Mouse (Mus musculus): ENCODE measurements around the gene Gm17622.

The Gm17622 gene

DNA sequence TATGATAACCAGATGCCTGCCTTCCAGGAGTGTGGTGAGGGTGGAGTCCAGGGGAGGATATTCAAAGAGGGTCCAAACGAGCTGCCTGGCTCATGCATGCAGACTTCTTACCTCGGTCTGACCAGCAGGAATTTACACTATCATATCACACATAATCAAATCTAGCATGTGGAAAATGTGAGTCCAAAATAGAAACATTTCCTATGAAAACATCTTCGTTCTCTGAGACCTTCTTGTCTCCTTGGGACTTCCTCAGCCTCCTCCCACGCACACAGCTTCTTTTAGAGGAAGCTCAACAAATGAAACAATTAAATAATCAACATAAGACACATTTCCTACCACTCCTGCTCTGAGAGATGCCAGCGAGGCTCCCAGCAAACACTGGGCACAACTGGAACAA is 21.4 kb downstream of the Gm17622 start:
- DNase-seq: no peak

DNA sequence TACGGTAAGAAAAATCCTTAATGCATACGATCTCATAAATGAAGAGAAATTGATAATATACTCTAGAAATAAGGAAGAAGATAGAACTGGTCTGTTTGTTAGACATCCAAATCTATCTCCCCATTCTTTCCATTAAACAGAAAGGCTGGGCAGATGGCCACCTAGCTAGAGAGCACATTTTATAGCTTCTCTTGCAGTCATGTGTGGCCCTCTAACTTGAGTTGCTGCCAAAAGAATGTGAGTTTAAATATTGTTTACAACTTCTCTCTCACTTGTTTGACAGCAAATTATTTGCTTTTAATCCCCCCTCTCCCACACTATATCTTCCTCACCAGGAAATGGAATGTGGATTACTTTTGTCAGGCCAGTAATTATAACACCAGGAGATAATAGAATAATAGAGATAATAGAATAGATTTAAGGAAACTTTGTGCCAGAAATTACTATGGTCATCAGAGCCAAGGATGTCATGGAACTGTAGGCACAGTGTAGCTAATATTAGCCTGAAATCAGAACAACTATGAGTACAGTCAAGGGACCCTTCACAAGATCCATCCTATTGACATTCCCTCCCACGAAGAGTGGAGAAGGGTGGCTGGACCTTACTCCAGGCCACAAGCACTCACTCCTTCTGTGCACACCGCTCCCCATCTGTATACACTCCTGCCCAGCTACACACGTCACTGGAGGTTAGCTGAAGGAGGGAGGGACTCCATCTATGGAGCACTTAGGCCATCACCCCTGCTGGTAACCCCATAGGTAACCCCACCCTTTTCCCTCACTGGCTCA is 23.8 kb downstream of the Gm17622 start:
- no peak for DNase-seq

DNA sequence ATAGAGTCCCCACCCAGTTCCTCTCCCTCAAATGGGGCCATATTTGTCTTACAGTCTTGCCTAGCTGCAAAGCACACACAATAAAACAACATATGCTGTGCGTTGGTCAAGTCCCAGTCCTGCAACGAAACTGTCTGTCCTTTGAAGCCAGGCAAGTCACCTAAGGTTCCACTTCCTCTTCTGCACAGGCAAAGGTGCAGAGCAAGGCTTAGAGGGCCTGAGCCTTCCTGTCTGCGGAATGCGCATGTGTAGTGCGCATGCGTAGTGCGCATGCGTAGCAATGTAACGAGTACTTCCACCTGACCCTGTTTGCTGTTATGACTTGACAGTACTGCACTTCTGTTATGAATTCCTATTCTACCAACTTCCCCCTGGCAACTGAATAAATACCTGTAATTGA is 25.7 kb downstream of the Gm17622 start:
- no peak for DNase-seq

DNA sequence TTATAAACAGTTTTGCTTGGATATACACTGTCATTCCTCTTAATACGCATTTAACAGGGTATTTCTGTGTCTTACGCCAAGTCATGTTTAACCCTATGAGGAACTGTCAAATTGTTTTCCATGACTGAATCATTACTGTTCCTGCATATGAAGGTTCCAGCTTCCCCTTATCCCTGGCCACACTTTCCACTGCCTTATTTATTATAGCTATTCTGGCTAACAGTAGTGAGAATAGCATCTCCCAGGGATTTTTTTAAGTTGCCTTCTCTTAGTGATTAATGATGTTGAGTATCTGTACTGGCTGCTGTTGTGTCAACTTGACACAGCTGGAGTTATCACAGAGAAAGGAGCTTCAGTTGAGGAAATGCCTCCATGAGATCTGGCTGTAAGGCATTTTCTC is 26.8 kb downstream of the Gm17622 start:
- no peak for DNase-seq

DNA sequence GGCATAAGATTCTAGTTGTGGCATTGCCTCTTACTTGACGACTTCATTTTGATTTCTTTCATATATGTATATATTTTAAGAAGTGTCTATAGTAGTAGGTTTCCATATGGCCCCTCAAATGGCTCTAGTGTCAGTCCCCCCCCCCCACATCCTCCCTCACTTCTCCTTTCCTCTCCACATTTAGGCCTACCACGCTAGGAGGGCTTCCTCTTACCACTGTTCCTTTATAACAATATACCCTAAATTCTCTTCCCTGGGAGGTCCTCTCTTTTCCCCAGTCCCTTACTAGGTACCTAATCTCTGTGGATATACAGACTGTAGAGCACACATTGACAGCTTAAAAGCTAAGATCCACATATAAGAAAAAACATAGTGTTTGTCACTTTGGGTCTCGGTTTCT is 30.8 kb downstream of the Gm17622 start:
- DNase-seq: no peak

DNA sequence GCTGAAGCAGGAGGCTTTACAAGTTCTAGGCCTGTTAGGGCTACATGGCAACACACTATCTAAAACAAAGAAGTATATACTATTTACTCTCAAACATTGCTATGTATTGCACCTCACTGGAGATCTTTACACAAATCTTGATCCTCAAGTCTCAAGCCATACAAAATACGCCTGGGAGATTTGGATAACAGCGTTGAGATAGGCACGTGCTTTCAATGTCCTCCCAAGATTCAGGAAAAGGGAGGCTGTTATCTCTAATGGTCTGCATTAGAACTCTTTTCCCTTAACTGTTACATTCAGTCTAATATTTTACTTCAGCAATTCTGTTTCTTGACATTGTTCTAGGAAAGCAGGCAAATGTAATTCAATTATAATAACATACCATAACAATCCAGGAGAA is 36.5 kb downstream of the Gm17622 start:
- DNase-seq: no peak

DNA sequence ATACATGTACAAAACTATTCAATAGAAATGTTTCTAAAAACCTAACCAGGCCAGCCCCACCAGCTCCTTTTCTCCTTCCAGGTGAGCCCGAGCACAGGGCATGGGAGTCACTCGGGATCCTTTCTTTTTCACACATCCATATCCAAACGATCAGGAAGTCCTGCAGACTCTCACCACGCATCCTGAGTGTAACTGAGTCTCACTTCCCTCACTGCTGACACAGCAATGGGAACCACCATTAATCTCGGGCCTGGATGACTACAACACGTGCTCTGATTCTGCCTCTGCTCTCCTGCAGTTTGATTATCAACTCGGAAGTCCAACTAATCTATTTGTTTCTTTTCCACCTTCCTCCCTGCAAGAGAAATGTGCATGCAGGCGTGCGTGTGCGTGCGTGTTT is 37.3 kb downstream of the Gm17622 start:
- DNase-seq: no peak

DNA sequence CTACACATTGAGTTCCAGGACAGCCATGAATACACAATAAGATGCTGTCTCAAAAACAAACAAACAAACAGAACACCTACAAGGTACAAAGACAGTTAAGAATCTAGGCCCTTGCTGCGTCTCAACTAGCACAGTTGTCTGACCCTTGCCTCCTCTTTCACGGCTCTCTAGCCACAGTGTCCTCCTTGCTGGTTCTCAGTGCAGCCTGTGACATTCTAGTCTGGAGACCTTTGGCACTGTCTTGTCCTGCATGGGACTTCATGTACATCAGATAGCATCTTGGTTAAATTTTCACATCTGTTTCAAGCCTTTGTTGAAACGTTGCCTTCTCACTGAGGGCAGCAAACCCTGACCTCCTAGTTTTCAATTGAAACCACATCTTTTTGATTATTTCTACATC is 38.2 kb downstream of the Gm17622 start:
- no peak for DNase-seq

DNA sequence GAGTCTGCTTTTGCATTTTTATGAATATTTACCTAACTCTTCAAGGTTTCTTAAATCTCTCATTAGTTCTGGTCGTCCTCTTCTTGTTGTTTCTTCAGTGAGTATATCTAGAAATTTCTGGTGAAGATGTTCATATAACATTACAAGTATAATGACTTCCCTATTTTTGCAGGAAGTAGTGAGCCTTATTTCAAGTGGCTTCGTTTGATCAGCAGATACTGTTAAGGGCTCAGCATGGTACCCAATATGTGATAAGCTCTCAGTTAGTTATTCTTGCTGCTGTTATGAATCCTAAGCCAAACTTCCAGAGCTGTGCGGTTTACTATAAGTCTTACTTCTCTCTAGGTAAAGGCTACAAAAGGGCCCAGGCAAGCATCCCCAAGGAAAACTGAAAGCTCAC is 39.0 kb downstream of the Gm17622 start:
- no peak for DNase-seq

DNA sequence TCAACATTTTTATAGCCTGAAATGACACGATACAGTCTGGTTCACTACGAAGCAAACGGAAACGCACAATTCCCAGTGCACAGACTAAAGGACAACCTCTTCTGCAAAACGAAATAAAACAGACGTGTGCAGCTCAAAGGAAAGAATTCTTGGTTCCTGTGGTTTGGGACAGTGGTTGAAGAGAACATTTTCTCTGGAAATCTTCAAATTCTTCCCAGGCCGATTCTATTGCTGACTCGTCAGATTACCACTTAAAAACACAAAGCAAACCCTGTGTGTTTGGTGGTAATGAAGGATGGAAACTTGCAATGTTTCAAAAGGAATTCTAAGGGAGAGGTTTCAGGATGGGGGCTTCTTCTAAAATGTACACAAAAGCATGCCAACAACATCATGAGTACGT is 39.5 kb downstream of the Gm17622 start:
- no peak for DNase-seq

DNA sequence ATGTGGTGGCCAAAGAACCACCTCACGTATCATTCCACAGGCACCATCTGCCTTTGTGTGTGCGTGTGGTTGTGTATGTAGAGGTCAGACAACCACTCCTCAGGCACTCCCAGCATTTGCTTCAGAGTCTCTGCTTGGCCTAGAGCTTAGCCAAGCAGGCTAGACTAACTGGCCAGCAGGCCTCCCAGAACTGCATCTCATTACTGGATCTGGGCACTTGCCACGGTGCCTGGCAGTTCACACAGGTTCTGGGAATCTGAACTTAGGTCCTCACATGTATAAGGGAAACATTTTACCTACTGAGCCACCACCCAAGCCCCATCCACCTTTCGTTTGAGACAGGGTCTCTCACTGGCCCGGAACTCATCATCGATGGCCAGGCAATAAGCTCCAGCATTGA is 41.6 kb downstream of the Gm17622 start:
- no peak for DNase-seq

DNA sequence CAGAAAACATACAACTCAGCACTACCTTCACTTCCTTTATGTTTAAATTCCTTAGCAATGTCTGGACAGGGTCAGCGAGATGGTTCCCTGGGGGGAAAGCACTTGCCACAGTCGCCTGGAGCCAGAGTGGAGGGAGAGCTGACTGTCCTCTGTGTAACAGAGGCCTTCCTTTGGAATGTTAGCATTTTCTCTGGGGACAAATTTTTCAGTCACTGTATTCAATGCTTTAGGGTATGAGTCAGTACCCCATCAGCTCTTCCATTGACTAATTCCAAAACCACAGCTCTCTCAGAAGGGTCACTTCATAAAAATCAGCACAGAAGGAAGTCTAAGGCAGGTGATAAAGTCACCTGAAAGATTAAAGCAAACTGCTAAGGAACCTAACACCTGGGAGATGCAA is 43.2 kb downstream of the Gm17622 start:
- no peak for DNase-seq

DNA sequence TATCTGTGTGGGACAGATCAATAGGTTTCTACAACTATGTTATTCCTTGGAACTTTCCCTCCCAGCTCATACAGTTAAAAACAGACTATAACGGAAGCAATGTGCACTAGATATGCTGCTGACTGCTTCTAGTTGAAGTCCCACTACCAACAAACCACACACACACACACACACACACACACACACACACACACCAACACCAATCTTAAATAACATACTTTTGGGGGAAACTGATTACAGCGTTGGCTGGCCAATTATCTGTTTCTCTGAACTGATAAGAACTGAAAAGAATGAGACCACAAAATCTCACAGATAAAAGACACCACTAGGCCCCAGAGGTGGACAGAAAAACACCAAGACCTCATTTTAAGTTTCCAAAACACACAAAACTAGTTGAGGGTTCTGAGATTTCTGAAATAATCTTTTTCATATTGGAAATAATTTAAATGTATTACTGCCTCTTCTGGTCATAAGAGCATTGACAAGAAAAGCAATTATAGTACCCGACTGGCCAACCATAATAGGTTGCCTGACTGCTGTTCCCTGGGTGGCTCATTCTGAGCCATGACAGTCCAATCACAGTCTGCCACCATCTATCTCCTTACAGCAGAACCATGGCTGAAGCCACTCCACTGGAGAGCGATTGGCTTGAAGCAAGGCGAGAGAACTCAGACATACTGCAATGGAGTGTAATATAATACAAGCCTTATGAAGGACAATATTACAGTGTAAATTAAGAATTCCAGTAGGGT is 46.5 kb downstream of the Gm17622 start:
- no peak for DNase-seq

DNA sequence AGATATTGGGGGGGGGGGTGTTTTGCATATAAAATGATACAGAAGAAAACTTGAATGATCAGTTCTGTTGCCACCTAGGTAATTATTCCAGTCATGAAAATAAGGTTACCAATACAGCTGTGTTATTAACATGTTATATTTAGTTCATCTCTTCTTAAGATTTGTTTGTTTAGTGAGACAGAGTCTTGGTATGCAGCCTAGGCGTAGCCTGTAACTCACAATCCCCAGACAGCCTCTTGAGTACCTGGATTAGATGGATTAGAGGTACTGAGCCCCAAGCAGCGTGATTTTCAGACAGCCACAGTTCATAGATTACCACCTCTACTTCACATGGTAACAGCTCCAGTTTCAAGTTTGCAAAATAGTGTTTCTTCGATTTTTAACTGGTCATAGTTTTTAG is 47.6 kb downstream of the Gm17622 start:
- DNase-seq: no peak

Data from lung, postnatal 4 days (tissue).